Mouse (Mus musculus): ENCODE results near the gene Tmem265. TPM values are rescaled to one million over a fixed set of nuclear protein-coding genes. Genes with fewer than 3 reads are reported as not detected.

Gene Tmem265
- polyA plus RNA-seq, 1 experiment: 12.5 TPM

DNA sequence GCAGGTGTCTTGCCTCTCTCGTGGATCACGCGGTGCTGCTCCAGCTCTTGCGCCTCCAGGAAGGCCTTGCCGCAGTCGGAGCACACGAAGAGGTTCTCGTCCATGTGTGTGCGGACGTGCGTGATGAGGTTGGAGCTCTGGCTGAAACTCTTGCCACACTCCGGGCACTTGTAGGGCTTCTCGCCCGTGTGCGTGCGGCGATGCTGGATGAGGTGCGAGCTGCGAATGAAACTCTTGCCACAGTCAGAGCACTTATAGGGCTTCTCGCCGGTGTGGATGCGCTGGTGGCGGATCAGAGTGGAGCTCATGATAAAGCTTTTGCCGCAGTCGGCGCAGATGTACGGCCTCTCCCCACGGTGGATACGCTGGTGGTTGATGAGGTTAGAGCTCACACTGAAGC, 49.8 kb downstream of the Tmem265 start:
- Histone ChIP-seq H3K36me3 (ENCODE audit: control insufficient read depth, insufficient read depth, low read length) (peaks cover 4% of the 10 kb centered on the region), H3K27ac (ENCODE audit: control insufficient read depth, insufficient read depth, low read length) (no peak overlapping the region), H3K4me1 (replicated peaks; ENCODE audit: control insufficient read depth, insufficient read depth, low read length) (peaks cover 5% of the 10 kb centered on the region), H3K4me3 (ENCODE audit: control insufficient read depth, insufficient read depth, low read length) (no peak overlapping the region), H3K27me3 (ENCODE audit: control insufficient read depth, insufficient read depth, low read length) (no peaks in the 10 kb centered on the region)
- WGBS: 97% methylated on average over 29 of the region's 29 CpGs
- TF ChIP-seq POLR2A (IDR thresholded peaks at IDR 0.05; ENCODE audit: control insufficient read depth, extremely low read depth, insufficient read depth, low read length, poor library complexity) (no peak), CTCF (IDR thresholded peaks at IDR 0.05; ENCODE audit: borderline replicate concordance, control insufficient read depth, extremely low read depth, insufficient read depth, low read length, poor library complexity) (no peak)
- DNase-seq: no peak

DNA sequence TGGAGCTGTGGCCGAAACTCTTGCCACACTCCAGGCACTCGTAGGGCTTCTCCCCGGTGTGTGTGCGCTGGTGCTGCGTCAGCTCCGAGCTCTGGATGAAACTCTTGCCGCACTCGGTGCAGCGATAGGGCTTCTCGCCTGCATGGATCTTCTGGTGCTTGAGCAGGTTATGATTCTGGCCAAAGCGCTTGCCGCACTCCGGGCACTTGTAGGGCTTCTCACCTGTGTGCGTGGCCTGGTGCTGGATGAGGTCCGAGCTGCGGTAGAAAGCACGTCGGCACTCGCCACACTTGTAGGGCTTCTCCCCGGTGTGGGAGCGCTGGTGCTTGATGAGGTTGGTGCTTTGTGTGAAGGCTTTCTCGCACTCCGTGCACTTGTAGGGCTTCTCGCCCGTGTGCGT, 50.4 kb downstream of the Tmem265 start:
- Histone ChIP-seq H3K4me1 (replicated peaks; ENCODE audit: control insufficient read depth, insufficient read depth, low read length) (peaks cover 8% of the 10 kb centered on the region), H3K36me3 (ENCODE audit: control insufficient read depth, insufficient read depth, low read length) (peaks cover 4% of the 10 kb centered on the region)
- WGBS: 98% methylated on average over 26 of the region's 26 CpGs

DNA sequence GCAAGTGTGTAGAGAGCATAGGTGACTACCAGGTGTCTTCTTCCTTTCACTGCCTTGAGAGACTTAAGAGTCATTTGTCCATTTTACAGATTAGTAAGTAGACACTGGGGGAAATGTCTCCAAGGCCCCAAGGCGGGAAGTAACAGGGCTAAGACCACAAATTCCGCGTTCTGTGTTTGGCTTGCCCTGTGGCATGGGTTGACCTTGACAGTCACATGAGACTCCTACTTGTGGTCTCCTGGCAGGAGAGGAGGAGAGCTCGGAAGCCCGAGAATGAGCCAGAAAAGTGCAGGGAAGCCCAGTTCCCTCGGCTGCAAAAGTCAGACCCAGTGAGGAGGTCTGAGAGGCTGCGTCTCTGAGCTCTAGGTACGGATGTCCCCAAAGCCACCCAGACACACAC, 52.3 kb downstream of the Tmem265 start:
- no peak overlapping the region for H3K4me3 ChIP-seq (ENCODE audit: control insufficient read depth, insufficient read depth, low read length)
- H3K4me1 ChIP-seq (replicated peaks; ENCODE audit: control insufficient read depth, insufficient read depth, low read length): peaks cover 18% of the 10 kb centered on the region
- peaks cover 4% of the 10 kb centered on the region for H3K36me3 ChIP-seq (ENCODE audit: control insufficient read depth, insufficient read depth, low read length)
- no peak overlapping the region for H3K27ac ChIP-seq (ENCODE audit: control insufficient read depth, insufficient read depth, low read length)
- TF ChIP-seq CTCF (IDR thresholded peaks at IDR 0.05; ENCODE audit: borderline replicate concordance, control insufficient read depth, extremely low read depth, insufficient read depth, low read length, poor library complexity) (no peak), POLR2A (IDR thresholded peaks at IDR 0.05; ENCODE audit: control insufficient read depth, extremely low read depth, insufficient read depth, low read length, poor library complexity) (no peak)
- H3K27me3 ChIP-seq (ENCODE audit: control insufficient read depth, insufficient read depth, low read length): no peaks in the 10 kb centered on the region
- WGBS: 96% methylated on average over 8 of the region's 8 CpGs
- DNase-seq: no peak

More for the DNA sequence above, 50.4 kb downstream of the Tmem265 start:
- Histone ChIP-seq H3K4me3 (ENCODE audit: control insufficient read depth, insufficient read depth, low read length) (no peak overlapping the region), H3K27ac (ENCODE audit: control insufficient read depth, insufficient read depth, low read length) (no peak overlapping the region), H3K27me3 (ENCODE audit: control insufficient read depth, insufficient read depth, low read length) (no peaks in the 10 kb centered on the region)
- DNase-seq: no peak
- TF ChIP-seq POLR2A (IDR thresholded peaks at IDR 0.05; ENCODE audit: control insufficient read depth, extremely low read depth, insufficient read depth, low read length, poor library complexity): no peak
- no peak for TF ChIP-seq CTCF (IDR thresholded peaks at IDR 0.05; ENCODE audit: borderline replicate concordance, control insufficient read depth, extremely low read depth, insufficient read depth, low read length, poor library complexity)

DNA sequence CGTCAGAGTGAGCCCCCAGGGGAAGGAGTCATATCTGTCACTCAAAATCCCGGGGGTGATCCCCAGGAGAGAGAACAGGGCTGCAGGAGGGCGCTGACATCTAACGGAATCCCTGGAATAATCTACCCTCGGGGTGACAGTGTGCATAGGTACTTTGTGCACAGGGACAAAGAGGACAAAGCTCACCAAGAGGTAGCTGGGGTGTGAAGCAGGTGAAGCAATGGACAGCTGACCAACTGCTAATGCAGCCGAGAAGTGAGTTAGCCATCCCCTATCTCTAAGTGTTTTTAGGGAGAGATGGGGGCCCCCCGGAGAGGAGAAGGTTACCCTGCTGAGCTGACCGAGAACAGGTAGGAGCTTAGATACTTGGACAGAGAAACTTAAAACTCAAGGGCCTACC, 52.9 kb downstream of the Tmem265 start:
- Histone ChIP-seq H3K4me1 (replicated peaks; ENCODE audit: control insufficient read depth, insufficient read depth, low read length) (peaks cover 19% of the 10 kb centered on the region), H3K27ac (ENCODE audit: control insufficient read depth, insufficient read depth, low read length) (no peak overlapping the region), H3K27me3 (ENCODE audit: control insufficient read depth, insufficient read depth, low read length) (no peaks in the 10 kb centered on the region), H3K36me3 (ENCODE audit: control insufficient read depth, insufficient read depth, low read length) (no peaks in the 10 kb centered on the region; the same call in 1 of the 2 replicates), H3K4me3 (ENCODE audit: control insufficient read depth, insufficient read depth, low read length) (peak overlapping the region; percentile 93)
- WGBS: 52% methylated on average over 8 of the region's 8 CpGs
- DNase-seq: no peak
- TF ChIP-seq POLR2A (IDR thresholded peaks at IDR 0.05; ENCODE audit: control insufficient read depth, extremely low read depth, insufficient read depth, low read length, poor library complexity): no peak
- TF ChIP-seq CTCF (IDR thresholded peaks at IDR 0.05; ENCODE audit: borderline replicate concordance, control insufficient read depth, extremely low read depth, insufficient read depth, low read length, poor library complexity): no peak

DNA sequence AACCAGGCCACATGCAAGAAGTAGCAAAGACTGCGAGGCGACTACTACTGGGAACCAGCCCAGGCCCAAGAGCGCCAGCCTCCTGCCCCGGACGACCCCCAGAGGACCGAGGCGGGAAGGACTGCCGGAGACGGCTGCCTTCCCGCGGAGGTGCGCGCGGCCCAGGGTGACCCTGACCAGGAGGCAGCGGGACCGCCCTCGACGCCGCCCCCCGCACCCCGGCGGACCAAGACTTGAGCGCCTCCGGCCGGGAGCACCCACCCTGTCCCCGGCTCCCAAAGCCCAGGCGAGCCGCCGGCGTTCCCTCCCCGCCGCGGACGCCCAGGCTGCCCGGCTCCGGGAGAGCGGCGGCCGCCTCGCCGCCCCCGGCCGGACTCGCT, 53.3 kb downstream of the Tmem265 start:
- 1% methylated on average over 35 of the region's 44 CpGs for WGBS
- H3K4me1 ChIP-seq (replicated peaks; ENCODE audit: control insufficient read depth, insufficient read depth, low read length): peaks cover 19% of the 10 kb centered on the region
- H3K27ac ChIP-seq (ENCODE audit: control insufficient read depth, insufficient read depth, low read length): no peak overlapping the region
- no peaks in the 10 kb centered on the region; the same call in 1 of the 2 replicates for H3K36me3 ChIP-seq (ENCODE audit: control insufficient read depth, insufficient read depth, low read length)
- TF ChIP-seq CTCF (IDR thresholded peaks at IDR 0.05; ENCODE audit: borderline replicate concordance, control insufficient read depth, extremely low read depth, insufficient read depth, low read length, poor library complexity) (no peak), POLR2A (IDR thresholded peaks at IDR 0.05; ENCODE audit: control insufficient read depth, extremely low read depth, insufficient read depth, low read length, poor library complexity) (no peak; the same call in 1 of the 2 replicates)
- H3K4me3 ChIP-seq (ENCODE audit: control insufficient read depth, insufficient read depth, low read length): peak overlapping the region; percentile 93
- H3K27me3 ChIP-seq (ENCODE audit: control insufficient read depth, insufficient read depth, low read length): no peaks in the 10 kb centered on the region
- DNase-seq: peak; percentile 51

DNA sequence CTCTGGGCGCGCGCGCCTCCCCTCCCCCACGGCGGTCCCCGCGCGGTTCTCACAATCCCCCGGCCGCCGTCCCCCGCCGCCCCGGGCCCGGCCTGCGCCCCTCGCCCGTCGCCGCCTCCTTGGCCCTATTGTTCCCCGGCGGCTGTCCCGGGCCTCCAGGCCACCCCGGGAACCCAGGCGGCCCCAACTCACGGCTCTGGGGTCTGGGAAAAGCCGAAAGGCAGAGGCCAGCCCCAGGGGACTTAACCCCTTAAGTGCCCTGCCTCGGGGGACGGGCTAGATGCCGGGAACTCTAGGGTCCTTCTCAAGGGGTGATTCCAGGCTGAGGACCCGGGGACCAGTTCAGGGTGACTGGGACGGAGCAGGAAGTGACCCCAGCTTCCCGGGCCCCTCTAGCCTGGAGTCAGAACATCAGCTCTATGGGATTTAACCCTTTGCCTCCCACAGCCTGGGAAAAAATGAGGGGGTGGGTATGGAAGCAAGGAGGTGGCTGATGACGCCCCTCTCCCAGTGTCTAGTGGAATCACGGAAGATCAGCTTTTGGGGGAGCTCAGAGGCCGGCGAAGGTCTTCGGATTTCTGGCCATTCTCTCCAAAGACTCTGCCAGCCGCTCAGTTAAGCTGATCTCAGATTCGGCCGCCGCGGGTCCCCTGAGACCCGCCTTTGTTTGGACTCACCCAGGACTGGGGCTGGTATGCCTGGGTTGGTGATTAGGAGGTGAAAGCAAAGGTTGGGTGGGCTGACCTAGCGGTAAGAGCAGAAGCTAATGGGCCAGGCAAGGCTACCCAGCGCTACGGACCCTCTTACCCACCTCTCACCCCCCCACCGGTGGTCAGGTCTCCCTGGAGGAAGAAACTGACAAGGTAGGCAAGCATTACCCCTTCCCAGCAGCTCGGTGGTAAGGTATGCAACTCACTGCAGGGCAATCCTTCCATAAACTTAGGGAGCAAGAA, 54.0 kb downstream of the Tmem265 start, which contains the start of gene Zfp629:
Gene Zfp629, minus strand, starts transcription at position 907 of the 953 bp plus-strand sequence.
- Histone ChIP-seq H3K27me3 (ENCODE audit: control insufficient read depth, insufficient read depth, low read length) (no peaks in the 10 kb centered on the region), H3K4me3 (ENCODE audit: control insufficient read depth, insufficient read depth, low read length) (peak within 1 kb of the TSS; percentile 93), H3K4me1 (replicated peaks; ENCODE audit: control insufficient read depth, insufficient read depth, low read length) (peaks cover 19% of the 10 kb centered on the region), H3K27ac (ENCODE audit: control insufficient read depth, insufficient read depth, low read length) (peak within 1 kb of the TSS; percentile 96), H3K36me3 (ENCODE audit: control insufficient read depth, insufficient read depth, low read length) (no peaks in the 10 kb centered on the region; the same call in 1 of the 2 replicates)
- under 1% methylated on average over 49 of the region's 50 CpGs for WGBS
- TF ChIP-seq POLR2A (IDR thresholded peaks at IDR 0.05; ENCODE audit: control insufficient read depth, extremely low read depth, insufficient read depth, low read length, poor library complexity): no peak
- TF ChIP-seq CTCF (IDR thresholded peaks at IDR 0.05; ENCODE audit: borderline replicate concordance, control insufficient read depth, extremely low read depth, insufficient read depth, low read length, poor library complexity): 0 out of 2 replicates have a peak, but pooled peaks have one; percentile 19
- DNase-seq: peak; percentile 60
